Mouse (Mus musculus): Measurements from ENCODE around the gene Spdye4b. TPM values are rescaled to one million over a fixed set of nuclear protein-coding genes. Genes with fewer than 3 reads are reported as not detected.
"Not testable (repeated sequence)": the region's sequence is repeated elsewhere in the genome, so short reads cannot be mapped to it uniquely, and the experiment has no call there.

Gene Spdye4b
- total and polyA plus RNA-seq, 2 experiments from 2014 or later = 0.62 TPM; not detected in 1

DNA sequence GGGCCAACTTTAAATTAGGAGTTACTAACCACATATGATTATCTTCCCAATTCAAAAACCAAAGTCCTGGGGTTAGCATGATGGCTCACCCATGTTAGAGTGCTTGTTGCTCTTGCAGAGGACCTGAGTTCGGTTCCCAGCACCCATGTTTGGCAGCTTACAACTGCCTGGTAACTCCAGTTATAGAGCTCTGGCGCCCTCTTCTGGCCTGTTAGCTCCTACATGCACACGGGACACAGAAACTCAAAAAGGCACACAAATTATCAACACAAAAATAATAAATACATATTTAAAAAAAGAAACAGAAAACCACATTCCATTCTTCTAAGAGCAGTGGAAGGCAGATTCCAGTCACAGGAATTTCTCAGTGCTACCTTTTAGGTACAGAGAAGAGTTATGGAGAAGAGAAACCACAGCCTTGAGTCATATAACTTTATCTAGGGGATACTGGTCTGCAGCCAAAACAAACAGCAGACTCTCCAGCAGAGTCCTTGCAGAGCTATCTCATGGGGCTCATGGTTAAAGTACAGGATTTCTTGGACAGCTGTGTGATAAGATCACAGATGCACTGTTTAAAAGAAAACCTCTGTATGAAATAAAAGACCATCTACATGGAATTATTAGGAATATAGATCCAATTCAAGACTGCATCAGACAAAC lies 3.1 kb upstream of the Spdye4b start:
- WGBS = 92% methylated on average over 3 of the region's 3 CpGs
- Histone ChIP-seq H3K9ac (no peak overlapping the region), H3K4me3 (ENCODE audit: low read depth, low read length) (no peak overlapping the region), H3K4me1 (ENCODE audit: insufficient read depth) (peaks cover 4% of the 10 kb centered on the region; the same call in 1 of the 2 replicates), H3K27me3 (ENCODE audit: insufficient read depth, low read length) (no peaks in the 10 kb centered on the region), H3K9me3 (ENCODE audit: low read length) (0 out of 2 replicates have a peak, but pooled peaks cover 5% of the 10 kb centered on the region), H3K27ac (ENCODE audit: low read depth, low read length) (no peak overlapping the region), H3K4me2 (ENCODE audit: low read depth) (no peak overlapping the region), H3K36me3 (ENCODE audit: insufficient read depth) (peaks cover 57% of the 10 kb centered on the region)
- DNase-seq (no peak), ATAC-seq (no peak)
- TF ChIP-seq CTCF (IDR thresholded peaks at IDR 0.05; ENCODE audit: low read depth) = 0 out of 2 replicates have a peak, but pooled peaks have one; percentile 18

DNA sequence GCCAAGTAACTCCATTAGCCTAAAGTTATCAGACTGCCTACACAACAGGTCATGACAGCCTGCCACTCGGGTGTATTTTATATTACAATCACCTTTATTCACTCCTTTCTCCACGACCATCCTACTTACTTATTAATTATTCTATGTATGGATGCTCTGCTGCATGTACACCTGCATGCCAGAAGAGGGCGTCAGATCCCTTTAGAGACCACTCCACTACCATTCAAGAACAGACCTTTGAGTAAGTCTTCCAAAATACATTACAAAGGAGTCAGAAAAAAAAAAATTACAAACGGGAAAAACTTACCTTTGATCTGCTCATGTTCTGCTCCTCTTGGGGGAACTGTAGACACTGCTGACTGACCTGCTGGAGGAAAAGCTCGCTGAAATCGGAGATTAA lies 1.6 kb upstream of the Spdye4b start:
- Histone ChIP-seq H3K4me2 (ENCODE audit: low read depth) (peak overlapping the region; percentile 81; the same call in 1 of the 2 replicates), H3K9ac (no peak overlapping the region)
- no peak for DNase-seq

DNA sequence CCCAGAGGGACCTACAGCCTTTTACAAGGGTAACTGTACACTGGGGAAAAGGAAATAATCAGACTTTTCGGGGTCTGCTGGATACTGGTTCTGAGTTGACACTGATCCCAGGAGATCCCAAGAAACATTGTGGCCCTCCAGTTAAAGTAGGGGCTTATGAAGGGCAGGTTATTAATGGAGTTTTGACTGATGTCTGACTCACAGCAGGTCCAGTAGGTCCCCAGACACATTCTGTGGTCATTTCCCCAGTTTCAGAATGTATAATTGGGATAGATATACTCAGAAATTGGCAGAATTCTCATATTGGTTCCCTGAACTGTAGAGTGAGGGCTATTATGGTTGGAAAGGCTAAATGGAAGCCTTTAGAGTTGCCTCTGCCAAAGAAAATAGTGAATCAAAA lies 7.2 kb downstream of the Spdye4b start:
- ATAC-seq; H3K36me3 ChIP-seq (ENCODE audit: insufficient read depth); H3K27me3 ChIP-seq (ENCODE audit: insufficient read depth, low read length); H3K9me3 ChIP-seq (ENCODE audit: low read length); H3K27ac ChIP-seq (ENCODE audit: low read depth, low read length); H3K9ac ChIP-seq; H3K4me3 ChIP-seq (ENCODE audit: low read depth, low read length); DNase-seq; H3K4me1 ChIP-seq (ENCODE audit: insufficient read depth); H3K4me2 ChIP-seq (ENCODE audit: low read depth): not testable (repeated sequence)
- no CpG with 5 or more reads among the region's 1 CpGs for WGBS

More for the DNA sequence above, 1.6 kb upstream of the Spdye4b start:
- 33% methylated on average over 6 of the region's 6 CpGs for WGBS
- Histone ChIP-seq H3K4me3 (ENCODE audit: low read depth, low read length) (no peak overlapping the region), H3K27ac (ENCODE audit: low read depth, low read length) (no peak overlapping the region), H3K36me3 (ENCODE audit: insufficient read depth) (peaks cover 42% of the 10 kb centered on the region), H3K9me3 (ENCODE audit: low read length) (no peaks in the 10 kb centered on the region), H3K27me3 (ENCODE audit: insufficient read depth, low read length) (no peaks in the 10 kb centered on the region), H3K4me1 (ENCODE audit: insufficient read depth) (peaks cover 4% of the 10 kb centered on the region; the same call in 1 of the 2 replicates)
- peak; percentile 53 for TF ChIP-seq CTCF (IDR thresholded peaks at IDR 0.05; ENCODE audit: low read depth)
- no peak for ATAC-seq

- no peak for TF ChIP-seq CTCF (IDR thresholded peaks at IDR 0.05; ENCODE audit: low read depth)
- H3K36me3 ChIP-seq (ENCODE audit: insufficient read depth) = no peaks in the 10 kb centered on the region
- no peak overlapping the region for H3K27ac ChIP-seq (ENCODE audit: low read depth, low read length)
- no peak overlapping the region for H3K4me2 ChIP-seq (ENCODE audit: low read depth)
- H3K27me3 ChIP-seq (ENCODE audit: insufficient read depth, low read length) = no peaks in the 10 kb centered on the region
- DNase-seq (no peak), ATAC-seq (no peak)
- no peaks in the 10 kb centered on the region for H3K4me1 ChIP-seq (ENCODE audit: insufficient read depth)
- no peak overlapping the region for H3K4me3 ChIP-seq (ENCODE audit: low read depth, low read length)
- no peaks in the 10 kb centered on the region for H3K9me3 ChIP-seq (ENCODE audit: low read length)
- WGBS = 88% methylated on average over 8 of the region's 8 CpGs
- H3K9ac ChIP-seq = no peak overlapping the region
These were observed 12.0 kb downstream of the Spdye4b start for GRCm38 (mm10) chr5:143192806-143193205.

- H3K4me1 ChIP-seq (ENCODE audit: insufficient read depth); H3K4me2 ChIP-seq (ENCODE audit: low read depth); H3K4me3 ChIP-seq (ENCODE audit: low read depth, low read length); DNase-seq; H3K36me3 ChIP-seq (ENCODE audit: insufficient read depth); H3K27ac ChIP-seq (ENCODE audit: low read depth, low read length); H3K9ac ChIP-seq; H3K27me3 ChIP-seq (ENCODE audit: insufficient read depth, low read length); H3K9me3 ChIP-seq (ENCODE audit: low read length); ATAC-seq: not testable (repeated sequence)
- 73% methylated on average over 8 of the region's 8 CpGs for WGBS
These were observed 13.9 kb downstream of the Spdye4b start for GRCm38 (mm10) chr5:143194747-143195146.

DNA sequence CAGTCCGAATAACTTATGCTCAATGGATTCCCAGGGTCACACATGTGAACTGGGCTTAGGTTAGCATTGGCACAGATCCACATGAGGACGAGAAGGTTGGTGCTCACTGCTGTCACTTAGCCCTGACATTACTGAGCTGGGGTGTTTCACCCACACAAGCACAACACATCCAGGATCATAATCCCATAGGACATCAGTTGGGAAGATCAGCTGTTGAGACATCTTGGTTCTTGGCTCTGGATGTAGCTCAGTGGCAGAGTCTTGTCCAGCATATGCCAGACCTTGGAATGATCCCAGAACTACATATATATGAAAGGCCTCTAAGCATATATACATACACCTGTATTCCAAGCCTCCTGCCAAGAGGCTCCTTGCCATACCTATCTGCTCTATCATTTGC lies 14.3 kb downstream of the Spdye4b start:
- no peak for ATAC-seq
- TF ChIP-seq CTCF (IDR thresholded peaks at IDR 0.05; ENCODE audit: low read depth) = no peak
- Histone ChIP-seq H3K27ac (ENCODE audit: low read depth, low read length) (no peak overlapping the region), H3K27me3 (ENCODE audit: insufficient read depth, low read length) (no peaks in the 10 kb centered on the region), H3K4me2 (ENCODE audit: low read depth) (no peak overlapping the region), H3K4me1 (ENCODE audit: insufficient read depth) (no peaks in the 10 kb centered on the region), H3K9me3 (ENCODE audit: low read length) (no peaks in the 10 kb centered on the region), H3K36me3 (ENCODE audit: insufficient read depth) (no peaks in the 10 kb centered on the region), H3K4me3 (ENCODE audit: low read depth, low read length) (no peak overlapping the region), H3K9ac (no peak overlapping the region)
- DNase-seq = no peak
- WGBS = 67% methylated on average over 2 of the region's 2 CpGs

DNA sequence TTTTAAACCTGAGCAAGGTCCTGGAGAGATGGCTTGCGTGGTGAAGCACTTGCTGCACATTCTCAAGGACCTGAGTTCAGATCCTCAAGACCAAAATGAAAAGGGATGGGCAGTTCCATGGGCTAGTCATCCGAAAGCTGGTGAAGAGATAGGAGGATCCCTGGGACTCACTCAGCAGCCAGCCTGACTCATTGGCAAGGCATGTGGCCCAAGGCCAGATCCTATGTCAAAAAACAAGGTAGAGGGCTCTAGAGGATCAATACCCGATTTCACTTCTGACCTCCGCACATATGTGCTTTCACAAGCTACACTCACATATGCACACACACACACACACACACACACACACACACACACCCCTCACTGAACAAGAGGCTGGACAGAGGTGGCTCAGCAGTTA lies 15.7 kb downstream of the Spdye4b start:
- 89% methylated on average over 4 of the region's 4 CpGs for WGBS
- ATAC-seq = no peak

More for the DNA sequence above, 15.7 kb downstream of the Spdye4b start:
- no peak overlapping the region for H3K4me2 ChIP-seq (ENCODE audit: low read depth)
- H3K36me3 ChIP-seq (ENCODE audit: insufficient read depth) = no peaks in the 10 kb centered on the region
- H3K4me1 ChIP-seq (ENCODE audit: insufficient read depth) = no peaks in the 10 kb centered on the region
- H3K27me3 ChIP-seq (ENCODE audit: insufficient read depth, low read length) = no peaks in the 10 kb centered on the region
- TF ChIP-seq CTCF (IDR thresholded peaks at IDR 0.05; ENCODE audit: low read depth) = no peak
- no peak overlapping the region for H3K4me3 ChIP-seq (ENCODE audit: low read depth, low read length)
- H3K9ac ChIP-seq = no peak overlapping the region
- no peak for DNase-seq
- H3K9me3 ChIP-seq (ENCODE audit: low read length) = no peaks in the 10 kb centered on the region
- H3K27ac ChIP-seq (ENCODE audit: low read depth, low read length) = no peak overlapping the region

Data from forebrain, postnatal 0 days (tissue).